Mouse (Mus musculus): Measurements from ENCODE around the gene Angptl8.

DNA sequence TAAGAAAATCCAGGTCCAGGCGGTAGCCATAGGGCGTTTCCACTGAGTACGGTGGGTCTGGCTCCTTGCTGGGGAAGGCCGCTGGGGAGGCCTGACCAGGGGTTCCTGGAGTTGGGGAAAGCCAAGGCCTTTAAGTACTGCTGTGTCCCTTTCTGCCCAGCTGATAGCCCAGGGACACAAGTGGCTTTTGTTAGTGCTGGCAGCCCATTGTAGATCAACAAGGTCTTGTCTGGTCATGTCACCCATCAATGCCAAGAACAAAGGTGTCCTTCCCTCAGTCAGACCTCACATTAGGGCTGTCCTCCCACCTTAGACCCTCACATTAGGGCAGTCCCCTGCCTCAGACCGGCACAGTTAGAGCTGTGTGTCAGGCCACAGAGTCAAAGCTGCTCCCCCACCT lies 39.7 kb upstream of the Angptl8 start:
- no peak for TF ChIP-seq CTCF (IDR thresholded peaks at IDR 0.05; ENCODE audit: low read depth, low read length)
- no peak for TF ChIP-seq POLR2A (IDR thresholded peaks at IDR 0.05; ENCODE audit: extremely low read depth, insufficient read depth, low read length)

Measured in liver, adult 2 months (tissue).